Mouse (Mus musculus): ENCODE measurements at regions not wholly inside any gene's neighbourhood (a gene's known extent, or its start where the extent isn't known, plus 50 kb on each side); places are given as distances from the start of the nearest gene placed in this dataset.

GRCm38 (mm10) chr9:32030203-32030602 is 85.7 kb upstream of the Arhgap32 start:
- TF ChIP-seq CTCF (IDR thresholded peaks at IDR 0.05; ENCODE audit: control insufficient read depth, insufficient read depth, low read length) (no peak), POLR2A (IDR thresholded peaks at IDR 0.05; ENCODE audit: borderline replicate concordance, control insufficient read depth, low read depth, low read length) (no peak)

Data from bone marrow, adult 2 months (tissue).